Mouse (Mus musculus): ENCODE data around the gene Mast4.

The Mast4 gene

GRCm38 (mm10) chr13:103121796-103122792 is 212.2 kb downstream of the Mast4 start:
- no peak for DNase-seq (ENCODE audit: low read depth, low spot score)

GRCm38 (mm10) chr13:103120669-103121131 is 213.6 kb downstream of the Mast4 start:
- DNase-seq (ENCODE audit: low read depth, low spot score): peak; percentile 76

GRCm38 (mm10) chr13:103119728-103120127 is 214.6 kb downstream of the Mast4 start:
- no peak for DNase-seq (ENCODE audit: low read depth, low spot score)

- DNase-seq (ENCODE audit: low read depth, low spot score): no peak
These were observed 219.2 kb downstream of the Mast4 start for GRCm38 (mm10) chr13:103115116-103115515.

GRCm38 (mm10) chr13:103114274-103114673 is 220.0 kb downstream of the Mast4 start:
- peak; percentile 87 for DNase-seq (ENCODE audit: low read depth, low spot score)

GRCm38 (mm10) chr13:103109872-103110271 is 224.4 kb downstream of the Mast4 start:
- peak; percentile 94 for DNase-seq (ENCODE audit: low read depth, low spot score)

GRCm38 (mm10) chr13:103107362-103107761 is 226.9 kb downstream of the Mast4 start:
- no peak for DNase-seq (ENCODE audit: low read depth, low spot score)

GRCm38 (mm10) chr13:103102598-103102997 is 231.7 kb downstream of the Mast4 start:
- DNase-seq (ENCODE audit: low read depth, low spot score): peak; percentile 90

- peak; percentile 95 for DNase-seq (ENCODE audit: low read depth, low spot score)
These were observed 237.7 kb downstream of the Mast4 start for GRCm38 (mm10) chr13:103096346-103097150.

GRCm38 (mm10) chr13:103095491-103095890 is 238.8 kb downstream of the Mast4 start:
- DNase-seq (ENCODE audit: low read depth, low spot score): peak; percentile 85

- DNase-seq (ENCODE audit: low read depth, low spot score): peak; percentile 42
These were observed 239.7 kb downstream of the Mast4 start for GRCm38 (mm10) chr13:103094595-103094994.

GRCm38 (mm10) chr13:103093713-103094112 is 240.6 kb downstream of the Mast4 start:
- DNase-seq (ENCODE audit: low read depth, low spot score): no peak

GRCm38 (mm10) chr13:103085540-103086121 is 248.7 kb downstream of the Mast4 start:
- no peak for DNase-seq (ENCODE audit: low read depth, low spot score)

GRCm38 (mm10) chr13:103082891-103083290 is 251.4 kb downstream of the Mast4 start:
- no peak for DNase-seq (ENCODE audit: low read depth, low spot score)

- no peak for DNase-seq (ENCODE audit: low read depth, low spot score)
These were observed 254.5 kb downstream of the Mast4 start for GRCm38 (mm10) chr13:103079806-103080205.

- DNase-seq (ENCODE audit: low read depth, low spot score): no peak
These were observed 255.5 kb downstream of the Mast4 start for GRCm38 (mm10) chr13:103078815-103079214.

- no peak for DNase-seq (ENCODE audit: low read depth, low spot score)
These were observed 260.8 kb downstream of the Mast4 start for GRCm38 (mm10) chr13:103073461-103073860.

- DNase-seq (ENCODE audit: low read depth, low spot score): peak; percentile 23
These were observed 262.5 kb downstream of the Mast4 start for GRCm38 (mm10) chr13:103071783-103072182.

- peak; percentile 56 for DNase-seq (ENCODE audit: low read depth, low spot score)
These were observed 266.6 kb downstream of the Mast4 start for GRCm38 (mm10) chr13:103067581-103068166.

GRCm38 (mm10) chr13:103065437-103065836 is 268.9 kb downstream of the Mast4 start:
- DNase-seq (ENCODE audit: low read depth, low spot score): no peak

- DNase-seq (ENCODE audit: low read depth, low spot score): no peak
These were observed 272.6 kb downstream of the Mast4 start for GRCm38 (mm10) chr13:103061680-103062079.
